Comparison of ENCODE assay signal across 10 mouse cellular contexts in the genomic region with DNA sequence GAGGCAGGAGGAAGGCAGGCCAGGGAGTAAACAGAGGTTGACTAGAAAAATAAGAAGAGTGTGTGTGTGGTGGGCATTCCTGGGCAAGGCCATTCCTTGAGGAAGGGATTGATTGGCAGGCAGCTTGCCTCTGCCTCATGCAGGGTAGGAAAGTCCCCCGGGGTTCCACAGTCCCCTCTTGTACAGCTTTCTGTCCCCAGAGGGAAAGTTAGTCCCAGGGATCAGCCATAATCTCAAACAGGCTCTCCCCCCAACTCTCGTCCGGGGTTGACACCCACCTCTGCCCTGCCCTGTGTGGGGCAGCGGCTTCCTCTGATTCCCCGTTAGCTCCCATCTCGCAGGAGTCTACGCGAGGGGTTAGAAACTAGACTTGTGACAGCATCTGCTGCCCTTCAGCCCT. TPM values are rescaled to one million over a fixed set of nuclear protein-coding genes. Genes with fewer than 3 reads are reported as not detected.
A peak's percentile ranks its signal among the peaks of the same experiment; 100 is the strongest.
DNase-seq lines count a peak whose midpoint lies in the region; ATAC-seq and TF ChIP-seq lines count a peak whose summit lies in the region.
"Had no signal": no experiment of that assay in that cellular context is flagged by ENCODE, and none has a peak within 500 bp of the region (broad histone marks: within the 10 kb centered on the region; RNA-seq: fewer than 3 reads in every experiment).

No protein-coding gene starts in this region.

- DNase-seq in layer of hippocampus, adult 2 months (ENCODE audit: low spot score in 2 of 2) = no peak
- no peak for DNase-seq in layer of hippocampus, adult 9-10 months (ENCODE audit: low spot score)
- DNase-seq in kidney, postnatal 25 days = no peak
- no peak for DNase-seq in layer of hippocampus, postnatal 25 days (ENCODE audit: extremely low spot score in 1 of 2, low spot score in 1 of 2)

- peaks cover 39% of the 10 kb centered on the region for H3K27me3 ChIP-seq in erythroblast, embryonic 14.5 days (ENCODE audit: control insufficient read depth)
- H3K27me3 ChIP-seq in limb, embryonic 13.5 days = peaks cover 45% of the 10 kb centered on the region

- peak overlapping the region; percentile 76 for H3K4me3 ChIP-seq in erythroblast, embryonic 14.5 days (replicated peaks)
- H3K4me3 ChIP-seq in layer of hippocampus, adult 2 months = no peak overlapping the region
- H3K4me3 ChIP-seq in bone marrow macrophage, adult 2 months (ENCODE audit: insufficient read depth, low read length) = no peak overlapping the region
- H3K4me3 ChIP-seq in limb, embryonic 13.5 days = no peak overlapping the region

- TF ChIP-seq CTCF in layer of hippocampus, adult 2 months (conservative IDR thresholded peaks at IDR 0.05) = no peak
- TF ChIP-seq CTCF in bone marrow macrophage, adult 2 months (IDR thresholded peaks at IDR 0.05; ENCODE audit: low read depth, low read length) = no peak

- no peak for TF ChIP-seq POLR2A in bone marrow macrophage, adult 2 months (IDR thresholded peaks at IDR 0.05; ENCODE audit: borderline replicate concordance, low read depth, low read length)

- peaks cover 28% of the 10 kb centered on the region for H3K36me3 ChIP-seq in erythroblast, embryonic 14.5 days (ENCODE audit: control insufficient read depth)
- H3K36me3 ChIP-seq in limb, embryonic 13.5 days = peaks cover 9% of the 10 kb centered on the region; the same call in 1 of the 2 replicates
- H3K36me3 ChIP-seq: limb, embryonic 12.5 days had no signal

- H3K9me3 ChIP-seq in erythroblast, embryonic 14.5 days (ENCODE audit: control insufficient read depth, low read length) = no peaks in the 10 kb centered on the region
- no peaks in the 10 kb centered on the region for H3K9me3 ChIP-seq in limb, embryonic 13.5 days
- H3K9me3 ChIP-seq: heart, embryonic 13.5 days; limb, embryonic 12.5 days had no signal

- H3K4me1 ChIP-seq in erythroblast, embryonic 14.5 days (ENCODE audit: control insufficient read depth) = peaks cover 33% of the 10 kb centered on the region
- peaks cover 14% of the 10 kb centered on the region for H3K4me1 ChIP-seq in bone marrow macrophage, adult 2 months (ENCODE audit: control insufficient read depth, insufficient read depth, low read length)
- H3K4me1 ChIP-seq in limb, embryonic 13.5 days = peaks cover 30% of the 10 kb centered on the region

- 0 out of 2 replicates have a peak overlapping the region, but pooled peaks have one; percentile 89 for H3K4me2 ChIP-seq in limb, embryonic 13.5 days (replicated peaks)

- 77% methylated on average over 8 of the region's 8 CpGs for WGBS in limb, embryonic 13.5 days

- no peak for ATAC-seq in erythroblast, adult 5-6 weeks (replicated peaks; ENCODE audit: low FRiP score, poor library complexity, severe bottlenecking)
- ATAC-seq in limb, embryonic 13.5 days (ENCODE audit: low FRiP score, low read depth) = no peak

- H3K27ac ChIP-seq in layer of hippocampus, adult 2 months = peak overlapping the region; percentile 86
- 0 out of 2 replicates have a peak overlapping the region, but pooled peaks have one; percentile 6 for H3K27ac ChIP-seq in bone marrow macrophage, adult 2 months (ENCODE audit: insufficient read depth, low read depth, low read length)
- H3K27ac ChIP-seq in limb, embryonic 13.5 days = no peak overlapping the region

- H3K9ac ChIP-seq in limb, embryonic 13.5 days = no peak overlapping the region

RNA-seq across cellular contexts. Expression of gene Ap1g2, which starts 0.6 kb away (rescaled TPM):
- polyA plus RNA-seq in erythroblast, embryonic 14.5 days (2012) = 1.7 and 2.4 TPM in 2 replicates
- total RNA-seq in erythroblast, adult 5-6 weeks (2015; ENCODE audit: low replicate concordance) = 1.7 and 5.9 TPM in 2 replicates
- 2.5 and 3.7 TPM in 2 replicates for total RNA-seq in erythroblast, adult 5-6 weeks (2017; ENCODE audit: low replicate concordance)
- 10 to 100 TPM; 15.4 to 19.3 TPM for total RNA-seq in layer of hippocampus, adult 2 months (2021)
- 43.0 and 51.9 TPM in 2 replicates for polyA plus RNA-seq in bone marrow macrophage, adult 2 months (2012; ENCODE audit: insufficient read depth, insufficient read length, missing spikeins)
- 13.1 and 13.7 TPM in 2 replicates for polyA plus RNA-seq in limb, embryonic 13.5 days (2015; fragmentation: Nextera tagmentation; extraction: Ambion mirVana)
- total RNA-seq in layer of hippocampus, postnatal 25 days (2021) = 10 to 100 TPM; 15.7 to 19.4 TPM

RNA-seq across cellular contexts. Expression of gene Jph4, which starts 9.7 kb away (rescaled TPM):
- 0.02 TPM in 1 of 2 replicates, not detected in the other for polyA plus RNA-seq in erythroblast, embryonic 14.5 days (2012)
- total RNA-seq in erythroblast, adult 5-6 weeks (2015; ENCODE audit: low replicate concordance) = not detected in 2 replicates
- not detected in 2 replicates for total RNA-seq in erythroblast, adult 5-6 weeks (2017; ENCODE audit: low replicate concordance)
- total RNA-seq in layer of hippocampus, adult 2 months (2021) = 100 to 1,000 TPM; 453 to 476 TPM
- not detected in 2 replicates for polyA plus RNA-seq in bone marrow macrophage, adult 2 months (2012; ENCODE audit: insufficient read depth, insufficient read length, missing spikeins)
- 1.9 and 2.2 TPM in 2 replicates for polyA plus RNA-seq in limb, embryonic 13.5 days (2015; fragmentation: Nextera tagmentation; extraction: Ambion mirVana)
- 100 to 1,000 TPM; 422 to 463 TPM for total RNA-seq in layer of hippocampus, postnatal 25 days (2021)

RNA-seq across cellular contexts. Expression of gene Thtpa, which starts 12.4 kb away (rescaled TPM):
- polyA plus RNA-seq in erythroblast, embryonic 14.5 days (2012) = 0.02 and 0.04 TPM in 2 replicates
- 0.19 and 1.7 TPM in 2 replicates for total RNA-seq in erythroblast, adult 5-6 weeks (2015; ENCODE audit: low replicate concordance)
- 1.4 and 1.6 TPM in 2 replicates for total RNA-seq in erythroblast, adult 5-6 weeks (2017; ENCODE audit: low replicate concordance)
- 10 to 100 TPM; 19.3 to 23.7 TPM for total RNA-seq in layer of hippocampus, adult 2 months (2021)
- 10.6 and 12.3 TPM in 2 replicates for polyA plus RNA-seq in bone marrow macrophage, adult 2 months (2012; ENCODE audit: insufficient read depth, insufficient read length, missing spikeins)
- 22.9 and 24.5 TPM in 2 replicates for polyA plus RNA-seq in limb, embryonic 13.5 days (2015; fragmentation: Nextera tagmentation; extraction: Ambion mirVana)
- 10 to 100 TPM; 21.9 to 22.9 TPM for total RNA-seq in layer of hippocampus, postnatal 25 days (2021)

RNA-seq across cellular contexts. Expression of gene Zfhx2, which starts 14.9 kb away (rescaled TPM):
- 0.06 TPM in 2 replicates for polyA plus RNA-seq in erythroblast, embryonic 14.5 days (2012)
- 1.3 and 1.7 TPM in 2 replicates for total RNA-seq in erythroblast, adult 5-6 weeks (2015; ENCODE audit: low replicate concordance)
- total RNA-seq in erythroblast, adult 5-6 weeks (2017; ENCODE audit: low replicate concordance) = 0.34 and 0.42 TPM in 2 replicates
- total RNA-seq in layer of hippocampus, adult 2 months (2021) = 10 to 100 TPM; 55.5 to 67.3 TPM
- 7.1 and 7.6 TPM in 2 replicates for polyA plus RNA-seq in bone marrow macrophage, adult 2 months (2012; ENCODE audit: insufficient read depth, insufficient read length, missing spikeins)
- polyA plus RNA-seq in limb, embryonic 13.5 days (2015; fragmentation: Nextera tagmentation; extraction: Ambion mirVana) = 5.6 and 6.2 TPM in 2 replicates
- 10 to 100 TPM; 37.8 to 63.0 TPM for total RNA-seq in layer of hippocampus, postnatal 25 days (2021)

Comparison
In these comparisons a context has a peak if more than half of its experiments do, and no peak if none do; other contexts are left out.
1. RNA of gene Jph4, which starts 9.7 kb away (total RNA-seq): 453 to 476 TPM in layer of hippocampus, adult 2 months and 422 to 463 TPM in layer of hippocampus, postnatal 25 days; not detected in erythroblast, adult 5-6 weeks; every median in the first group is over 100 times any median in the second.
2. RNA of gene Thtpa, which starts 12.4 kb away (total RNA-seq): 19.3 to 23.7 TPM in layer of hippocampus, adult 2 months and 21.9 to 22.9 TPM in layer of hippocampus, postnatal 25 days; 0.19 to 1.7 TPM in erythroblast, adult 5-6 weeks; every median in the first group is over 4 times any median in the second.